Mouse (Mus musculus) cortical plate, adult 2 months (tissue): ENCODE results near the gene Filip1l.

Experiments
- CTCF ChIP-seq: fragments of 200-500 bp; IDR thresholded peaks from 2 replicates; pipeline ENCODE4 v1.5.1; 2011; ENCODE audit warnings: mild to moderate bottlenecking, control low read depth, low read length; ENCODE audit not compliant: insufficient read depth; ENCODE audit errors: extremely low read depth
- POLR2A ChIP-seq: fragments of 200-500 bp; IDR thresholded peaks from 2 replicates; pipeline ENCODE4 v1.6.1; 2011; ENCODE audit warnings: mild to moderate bottlenecking, low read length, control low read depth; ENCODE audit not compliant: insufficient read depth; ENCODE audit errors: extremely low read depth

DNA sequence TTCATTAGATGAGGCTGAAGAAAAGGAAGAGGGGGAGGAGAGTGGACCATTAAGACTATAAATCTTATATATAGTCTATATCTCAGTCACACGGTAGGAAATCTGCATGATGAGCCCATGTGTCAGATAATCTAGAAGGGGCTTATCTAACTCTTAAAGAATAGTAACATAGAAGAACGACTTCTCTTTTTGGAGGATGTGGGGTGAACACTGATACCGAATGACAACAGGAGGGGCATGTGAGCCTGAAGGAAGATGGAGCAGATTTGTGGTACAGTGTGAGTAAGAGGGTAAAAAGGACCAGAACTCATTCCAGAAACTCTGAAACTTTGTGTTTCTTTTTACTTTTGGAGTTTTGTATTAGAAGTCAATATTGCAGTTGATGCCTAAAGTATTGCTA is 156.2 kb downstream of the Filip1l start:
- TF ChIP-seq CTCF (no peak), POLR2A (no peak)
